Mouse (Mus musculus): ENCODE data around the gene Smim6. TPM values are rescaled to one million over a fixed set of nuclear protein-coding genes. Genes with fewer than 3 reads are reported as not detected.

Gene Smim6
- total and polyA plus RNA-seq, 2 experiments from 2014 or later = 0.26 TPM; not detected in 1

- no peak overlapping the region for H3K4me2 ChIP-seq (ENCODE audit: low read depth, low read length, poor library complexity, severe bottlenecking)
- no peaks in the 10 kb centered on the region for H3K27me3 ChIP-seq (ENCODE audit: insufficient read depth, low read length)
- ATAC-seq (ENCODE audit: low FRiP score) (0 out of 2 replicates have a peak, but pooled peaks have one; percentile 23), DNase-seq (ENCODE audit: low spot score) (no peak)
- no peak overlapping the region for H3K4me3 ChIP-seq (ENCODE audit: low read depth, low read length)
- H3K36me3 ChIP-seq (ENCODE audit: insufficient read depth, low read length) = no peaks in the 10 kb centered on the region
- H3K9me3 ChIP-seq (ENCODE audit: low read length) = no peaks in the 10 kb centered on the region
- no peak for TF ChIP-seq CTCF (IDR thresholded peaks at IDR 0.05)
- H3K9ac ChIP-seq (replicated peaks; ENCODE audit: low read length, poor library complexity, severe bottlenecking) = no peak overlapping the region
- H3K4me1 ChIP-seq (ENCODE audit: insufficient read depth, low read length) = no peaks in the 10 kb centered on the region
- no peak overlapping the region for H3K27ac ChIP-seq (ENCODE audit: low read depth, low read length)
- WGBS = 91% methylated on average over 11 of the region's 11 CpGs
Observed at GRCm38 (mm10) chr11:115886446-115886845, 25.4 kb upstream of the Smim6 start.

- no peak overlapping the region for H3K4me2 ChIP-seq (ENCODE audit: low read depth, low read length, poor library complexity, severe bottlenecking)
- TF ChIP-seq CTCF (IDR thresholded peaks at IDR 0.05) = no peak
Observed at GRCm38 (mm10) chr11:115888020-115888419, 23.8 kb upstream of the Smim6 start.

DNA sequence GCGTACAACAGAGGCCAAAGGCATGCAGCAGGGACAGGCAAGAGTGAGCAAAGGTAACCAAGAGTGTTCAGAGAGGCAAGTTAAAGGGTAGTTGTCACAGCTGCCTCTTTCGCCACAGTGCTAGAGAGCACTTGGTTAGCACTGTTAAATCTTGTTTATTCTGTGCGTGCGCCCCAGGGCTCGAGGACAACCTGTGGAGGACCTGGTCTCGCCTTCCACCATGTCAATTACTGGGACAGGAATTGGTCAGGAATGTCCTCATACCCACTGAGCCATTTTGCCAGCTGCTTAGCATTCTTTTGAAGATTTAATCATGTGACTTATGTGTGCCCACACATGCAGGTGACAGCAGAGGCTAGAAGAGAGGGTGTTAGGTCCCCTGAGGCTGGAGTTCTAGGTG, 22.7 kb upstream of the Smim6 start:
- no peak for DNase-seq (ENCODE audit: low spot score)
- no peaks in the 10 kb centered on the region for H3K36me3 ChIP-seq (ENCODE audit: insufficient read depth, low read length)
- no peak for ATAC-seq (ENCODE audit: low FRiP score)
- H3K4me1 ChIP-seq (ENCODE audit: insufficient read depth, low read length) = no peaks in the 10 kb centered on the region
- no peak overlapping the region for H3K9ac ChIP-seq (replicated peaks; ENCODE audit: low read length, poor library complexity, severe bottlenecking)
- H3K9me3 ChIP-seq (ENCODE audit: low read length) = no peaks in the 10 kb centered on the region
- H3K27me3 ChIP-seq (ENCODE audit: insufficient read depth, low read length) = no peaks in the 10 kb centered on the region
- no peak overlapping the region for H3K4me3 ChIP-seq (ENCODE audit: low read depth, low read length)
- no peak for TF ChIP-seq CTCF (IDR thresholded peaks at IDR 0.05)
- no peak overlapping the region for H3K4me2 ChIP-seq (ENCODE audit: low read depth, low read length, poor library complexity, severe bottlenecking)
- 85% methylated on average over 6 of the region's 6 CpGs for WGBS
- no peak overlapping the region for H3K27ac ChIP-seq (ENCODE audit: low read depth, low read length)

More at GRCm38 (mm10) chr11:115888020-115888419, 23.8 kb upstream of the Smim6 start:
- WGBS = 83% methylated on average over 5 of the region's 5 CpGs
- no peak overlapping the region for H3K4me3 ChIP-seq (ENCODE audit: low read depth, low read length)
- no peaks in the 10 kb centered on the region for H3K9me3 ChIP-seq (ENCODE audit: low read length)
- H3K9ac ChIP-seq (replicated peaks; ENCODE audit: low read length, poor library complexity, severe bottlenecking) = no peak overlapping the region
- H3K27ac ChIP-seq (ENCODE audit: low read depth, low read length) = no peak overlapping the region
- H3K4me1 ChIP-seq (ENCODE audit: insufficient read depth, low read length) = no peaks in the 10 kb centered on the region
- H3K27me3 ChIP-seq (ENCODE audit: insufficient read depth, low read length) = no peaks in the 10 kb centered on the region
- ATAC-seq (ENCODE audit: low FRiP score) (no peak), DNase-seq (ENCODE audit: low spot score) (no peak)
- H3K36me3 ChIP-seq (ENCODE audit: insufficient read depth, low read length) = no peaks in the 10 kb centered on the region

GRCm38 (mm10) chr11:115892213-115892612, 19.6 kb upstream of the Smim6 start:
- ATAC-seq (ENCODE audit: low FRiP score) = no peak
- H3K9me3 ChIP-seq (ENCODE audit: low read length) = no peaks in the 10 kb centered on the region
- no peak overlapping the region for H3K9ac ChIP-seq (replicated peaks; ENCODE audit: low read length, poor library complexity, severe bottlenecking)
- H3K27ac ChIP-seq (ENCODE audit: low read depth, low read length) = no peak overlapping the region
- no peak for TF ChIP-seq CTCF (IDR thresholded peaks at IDR 0.05)
- H3K36me3 ChIP-seq (ENCODE audit: insufficient read depth, low read length) = peaks cover 24% of the 10 kb centered on the region
- H3K4me3 ChIP-seq (ENCODE audit: low read depth, low read length) = no peak overlapping the region
- 63% methylated on average over 6 of the region's 6 CpGs for WGBS
- H3K4me1 ChIP-seq (ENCODE audit: insufficient read depth, low read length) = no peaks in the 10 kb centered on the region
- H3K27me3 ChIP-seq (ENCODE audit: insufficient read depth, low read length) = no peaks in the 10 kb centered on the region
- no peak for DNase-seq (ENCODE audit: low spot score)
- H3K4me2 ChIP-seq (ENCODE audit: low read depth, low read length, poor library complexity, severe bottlenecking) = no peak overlapping the region

DNA sequence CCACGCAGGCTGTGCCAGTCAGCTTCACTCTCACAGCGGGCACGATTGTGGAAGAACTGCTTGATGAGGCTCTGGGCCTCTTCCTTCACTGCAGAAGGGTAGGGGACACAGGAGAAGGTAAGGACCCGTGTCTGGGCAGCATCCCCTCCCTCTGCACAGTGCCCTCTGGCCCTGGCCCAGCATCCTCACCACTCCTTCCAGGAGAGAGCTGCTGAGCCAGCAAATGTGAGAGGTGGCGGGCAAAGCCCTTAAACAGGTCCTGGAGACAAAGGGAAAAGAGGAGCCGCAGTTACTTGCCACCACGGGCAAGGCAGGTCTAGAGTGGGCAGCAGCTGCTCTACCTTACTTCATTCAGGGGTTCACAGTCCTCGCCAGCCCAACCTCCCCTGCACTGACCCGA, 18.7 kb upstream of the Smim6 start:
- TF ChIP-seq CTCF (IDR thresholded peaks at IDR 0.05) = no peak

GRCm38 (mm10) chr11:115894755-115895520, 16.9 kb upstream of the Smim6 start:
- no peak overlapping the region for H3K9ac ChIP-seq (replicated peaks; ENCODE audit: low read length, poor library complexity, severe bottlenecking)
- H3K4me2 ChIP-seq (ENCODE audit: low read depth, low read length, poor library complexity, severe bottlenecking) = no peak overlapping the region
- H3K27me3 ChIP-seq (ENCODE audit: insufficient read depth, low read length) = no peaks in the 10 kb centered on the region
- no peak overlapping the region for H3K4me3 ChIP-seq (ENCODE audit: low read depth, low read length)
- no peaks in the 10 kb centered on the region for H3K9me3 ChIP-seq (ENCODE audit: low read length)
- H3K4me1 ChIP-seq (ENCODE audit: insufficient read depth, low read length) = no peaks in the 10 kb centered on the region
- DNase-seq (ENCODE audit: low spot score) (peak; percentile 10), ATAC-seq (ENCODE audit: low FRiP score) (no peak)
- H3K36me3 ChIP-seq (ENCODE audit: insufficient read depth, low read length) = peaks cover 24% of the 10 kb centered on the region
- no peak overlapping the region for H3K27ac ChIP-seq (ENCODE audit: low read depth, low read length)
- TF ChIP-seq CTCF (IDR thresholded peaks at IDR 0.05) = peak; percentile 50
- 81% methylated on average over 14 of the region's 14 CpGs for WGBS

More for the DNA sequence above, 18.7 kb upstream of the Smim6 start:
- ATAC-seq (ENCODE audit: low FRiP score) = no peak
- Histone ChIP-seq H3K4me1 (ENCODE audit: insufficient read depth, low read length) (no peaks in the 10 kb centered on the region), H3K9me3 (ENCODE audit: low read length) (no peaks in the 10 kb centered on the region), H3K27me3 (ENCODE audit: insufficient read depth, low read length) (no peaks in the 10 kb centered on the region), H3K4me2 (ENCODE audit: low read depth, low read length, poor library complexity, severe bottlenecking) (no peak overlapping the region), H3K9ac (replicated peaks; ENCODE audit: low read length, poor library complexity, severe bottlenecking) (no peak overlapping the region), H3K27ac (ENCODE audit: low read depth, low read length) (no peak overlapping the region), H3K4me3 (ENCODE audit: low read depth, low read length) (no peak overlapping the region), H3K36me3 (ENCODE audit: insufficient read depth, low read length) (peaks cover 24% of the 10 kb centered on the region)
- WGBS = 87% methylated on average over 9 of the region's 9 CpGs
- DNase-seq (ENCODE audit: low spot score) = no peak

Data from midbrain, postnatal 0 days (tissue).